In the genomic region with DNA sequence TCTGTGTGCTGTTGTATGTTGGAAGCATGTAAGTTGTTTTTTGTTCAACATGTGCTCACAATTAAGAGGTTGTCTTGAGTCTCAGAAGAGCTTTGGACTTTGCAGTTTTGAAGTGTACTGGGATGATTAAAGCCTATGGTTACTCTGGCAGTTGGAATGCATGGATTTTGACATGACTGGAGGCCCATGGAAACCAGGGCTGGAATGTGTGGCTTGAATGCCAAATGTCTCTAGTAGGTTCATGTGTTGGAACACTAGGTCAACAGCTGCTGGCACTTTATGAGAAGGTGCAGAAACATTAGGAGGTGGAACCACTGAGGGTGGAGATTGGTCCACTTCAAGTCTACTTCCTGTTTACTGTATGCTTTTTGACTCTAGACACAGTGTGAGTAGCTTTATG, we compare ENCODE assay signal across 15 mouse cellular contexts.
"Had no signal": no experiment of that assay in that cellular context is flagged by ENCODE, and none has a peak within 500 bp of the region (broad histone marks: within the 10 kb centered on the region; RNA-seq: fewer than 3 reads in every experiment).

No protein-coding gene starts in this region.

- H3K36me3 ChIP-seq: limb, embryonic 12.5 days; limb, embryonic 15.5 days; midbrain, embryonic 12.5 days; midbrain, embryonic 15.5 days; neural tube, embryonic 13.5 days had no signal

- H3K27ac ChIP-seq: limb, embryonic 12.5 days; limb, embryonic 15.5 days; liver, embryonic 14.5 days; macrophage; midbrain, embryonic 12.5 days; midbrain, embryonic 15.5 days; neural tube, embryonic 13.5 days; stomach, postnatal 0 days had no signal

- DNase-seq: kidney, adult 11 months; left cerebral cortex, postnatal 4 days; liver, postnatal 0 days; lung, embryonic 14.5 days; thymus, adult 2 months; thymus, postnatal 14 days; thymus, postnatal 4 days had no signal

- H3K4me3 ChIP-seq: limb, embryonic 12.5 days; limb, embryonic 15.5 days; midbrain, embryonic 12.5 days; midbrain, embryonic 15.5 days; neural tube, embryonic 13.5 days had no signal

- H3K27me3 ChIP-seq: limb, embryonic 12.5 days; limb, embryonic 15.5 days; midbrain, embryonic 12.5 days; midbrain, embryonic 15.5 days; neural tube, embryonic 13.5 days had no signal

- H3K4me1 ChIP-seq: limb, embryonic 12.5 days; limb, embryonic 15.5 days; midbrain, embryonic 12.5 days; midbrain, embryonic 15.5 days; neural tube, embryonic 13.5 days had no signal
